Mouse (Mus musculus) testis, adult 2 months (tissue): ENCODE measurements around the gene Med11.

Source experiments
- CTCF ChIP-seq: fragments of 200-500 bp; IDR thresholded peaks from 2 replicates; pipeline ENCODE4 v1.5.1; 2012; ENCODE audit warnings: low read depth, mild to moderate bottlenecking, inconsistent platforms, low read length, moderate library complexity; ENCODE audit not compliant: control insufficient read depth, insufficient read depth, insufficient replicate concordance
- POLR2A ChIP-seq: fragments of 200-500 bp; IDR thresholded peaks from 2 replicates; pipeline ENCODE4 v1.6.1; 2012; ENCODE audit warnings: low read depth, mild to moderate bottlenecking, inconsistent platforms, low read length, moderate library complexity; ENCODE audit not compliant: control insufficient read depth

DNA sequence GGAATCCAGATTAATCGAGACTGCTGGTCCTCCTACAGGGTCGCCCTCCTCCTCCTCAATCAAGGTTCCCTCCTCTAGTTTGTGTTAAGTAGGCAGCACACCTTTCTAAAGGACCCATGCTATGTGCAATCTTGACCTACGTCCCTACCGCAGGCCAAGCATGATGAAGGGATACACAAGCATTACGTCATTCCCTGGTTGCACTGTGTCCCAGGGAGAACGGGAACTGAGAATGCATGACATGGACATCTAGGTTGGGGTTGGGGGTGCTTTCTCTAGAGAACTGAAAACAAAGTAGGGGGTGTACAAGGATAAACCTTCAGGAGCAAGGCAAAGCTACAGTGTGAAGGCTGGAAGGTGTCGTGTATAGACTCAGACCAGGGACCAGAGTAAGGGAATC is 9.8 kb upstream of the Med11 start:
- no peak for TF ChIP-seq CTCF
- no peak for TF ChIP-seq POLR2A
